In genomic region chr7:92977429-92977828, GRCm38 (mm10) we compare ENCODE assay signal across 23 mouse cellular contexts.
DNase-seq lines count a peak whose midpoint lies in the region; ATAC-seq and TF ChIP-seq lines count a peak whose summit lies in the region.
"Had no signal": no experiment of that assay in that cellular context is flagged by ENCODE, and none has a peak within 500 bp of the region (broad histone marks: within the 10 kb centered on the region; RNA-seq: fewer than 3 reads in every experiment).

No protein-coding gene starts in this region.

- no peaks in the 10 kb centered on the region for H3K36me3 ChIP-seq in forebrain, embryonic 14.5 days (ENCODE audit: control insufficient read depth, insufficient read depth, low read length)
- H3K36me3 ChIP-seq: embryonic facial prominence, embryonic 13.5 days; embryonic facial prominence, embryonic 15.5 days; forebrain, embryonic 10.5 days; forebrain, embryonic 12.5 days; forebrain, embryonic 15.5 days had no signal

- no peak for TF ChIP-seq CTCF in bone marrow, adult 2 months (IDR thresholded peaks at IDR 0.05; ENCODE audit: control insufficient read depth, insufficient read depth, low read length)

- H3K27ac ChIP-seq in bone marrow, adult 2 months (ENCODE audit: control insufficient read depth, insufficient read depth, low read depth, low read length, poor library complexity), result peak overlapping the region; percentile 24; the same call in 1 of the 2 replicates
- no peak overlapping the region for H3K27ac ChIP-seq in forebrain, embryonic 14.5 days (ENCODE audit: low read depth, low read length)
- H3K27ac ChIP-seq: embryonic facial prominence, embryonic 13.5 days; embryonic facial prominence, embryonic 15.5 days; forebrain, embryonic 10.5 days; forebrain, embryonic 12.5 days; forebrain, embryonic 15.5 days had no signal

- no peak overlapping the region for H3K9ac ChIP-seq in forebrain, embryonic 14.5 days (ENCODE audit: low read length)
- H3K9ac ChIP-seq: embryonic facial prominence, embryonic 13.5 days; embryonic facial prominence, embryonic 15.5 days; forebrain, embryonic 12.5 days; forebrain, embryonic 15.5 days; forebrain, postnatal 0 days had no signal

- ATAC-seq in granulocyte monocyte progenitor cell, adult 5-6 weeks (replicated peaks; ENCODE audit: poor library complexity, severe bottlenecking), result peak; percentile 59
- ATAC-seq in megakaryocyte progenitor cell, adult 5-6 weeks (replicated peaks; ENCODE audit: poor library complexity), result peak; percentile 40
- ATAC-seq in forebrain, embryonic 14.5 days, result no peak
- ATAC-seq: activated CD4-positive, CD25-positive, alpha-beta regulatory T cell, adult 4 months; forebrain, embryonic 15.5 days; forebrain, postnatal 0 days had no signal

- H3K4me1 ChIP-seq in bone marrow, adult 2 months (ENCODE audit: control insufficient read depth, insufficient read depth, low read length), result peaks cover 4% of the 10 kb centered on the region; the same call in 1 of the 2 replicates
- H3K4me1 ChIP-seq in forebrain, embryonic 14.5 days (ENCODE audit: control insufficient read depth, insufficient read depth, low read length), result no peaks in the 10 kb centered on the region
- H3K4me1 ChIP-seq: embryonic facial prominence, embryonic 13.5 days; embryonic facial prominence, embryonic 15.5 days; forebrain, embryonic 12.5 days; forebrain, embryonic 15.5 days had no signal

- no peak overlapping the region for H3K4me3 ChIP-seq in bone marrow, adult 2 months (replicated peaks; ENCODE audit: control insufficient read depth, low read depth, low read length)
- H3K4me3 ChIP-seq in forebrain, embryonic 14.5 days (ENCODE audit: low read depth, low read length), result no peak overlapping the region
- H3K4me3 ChIP-seq: embryonic facial prominence, embryonic 13.5 days; embryonic facial prominence, embryonic 15.5 days; erythroblast, embryonic 14.5 days; forebrain, embryonic 10.5 days; forebrain, embryonic 12.5 days; forebrain, embryonic 15.5 days had no signal

- peak; percentile 10 for DNase-seq in ZHBTc4 (ENCODE audit: low read depth, low spot score)
- no peak for DNase-seq in forebrain, embryonic 14.5 days (ENCODE audit: low spot score)
- no peak for DNase-seq in frontal cortex, postnatal 14 days (ENCODE audit: low spot score in 2 of 2)
- DNase-seq in spleen, postnatal 4 days (ENCODE audit: low spot score in 2 of 2), result no peak
- DNase-seq: adrenal gland, postnatal 10 days; adrenal gland, postnatal 25 days; cerebellum, adult 11-12 months; cerebellum, adult 2 months; cerebellum, adult 9-10 months; cerebellum, postnatal 10 days; cerebellum, postnatal 25 days; embryo, embryonic 11 days; forebrain, postnatal 0 days had no signal

- H3K4me2 ChIP-seq in forebrain, embryonic 14.5 days (ENCODE audit: low read length), result no peak overlapping the region
- H3K4me2 ChIP-seq: embryonic facial prominence, embryonic 13.5 days; embryonic facial prominence, embryonic 15.5 days; forebrain, embryonic 12.5 days; forebrain, embryonic 15.5 days had no signal

- H3K9me3 ChIP-seq in forebrain, embryonic 14.5 days (replicated peaks; ENCODE audit: control insufficient read depth, low read length), result no peaks in the 10 kb centered on the region
- H3K9me3 ChIP-seq: embryonic facial prominence, embryonic 13.5 days; embryonic facial prominence, embryonic 15.5 days; forebrain, embryonic 10.5 days; forebrain, embryonic 12.5 days; forebrain, embryonic 15.5 days had no signal

- H3K27me3 ChIP-seq in forebrain, embryonic 14.5 days (replicated peaks; ENCODE audit: control insufficient read depth, insufficient read depth, low read length), result no peaks in the 10 kb centered on the region
- H3K27me3 ChIP-seq: embryonic facial prominence, embryonic 13.5 days; embryonic facial prominence, embryonic 15.5 days; forebrain, embryonic 15.5 days had no signal

- 35% methylated on average over 3 of the region's 3 CpGs for WGBS in bone marrow, adult 2 months
- WGBS in forebrain, embryonic 14.5 days, result 91% methylated on average over 3 of the region's 3 CpGs

- TF ChIP-seq POLR2A in bone marrow, adult 2 months (IDR thresholded peaks at IDR 0.05; ENCODE audit: borderline replicate concordance, control insufficient read depth, low read depth, low read length), result no peak
